Mouse (Mus musculus): Measurements from ENCODE around the gene Cdkn2c. TPM values are rescaled to one million over a fixed set of nuclear protein-coding genes. Genes with fewer than 3 reads are reported as not detected.

Gene Cdkn2c
- polyA plus RNA-seq, 1 experiment = 1.6 TPM

DNA sequence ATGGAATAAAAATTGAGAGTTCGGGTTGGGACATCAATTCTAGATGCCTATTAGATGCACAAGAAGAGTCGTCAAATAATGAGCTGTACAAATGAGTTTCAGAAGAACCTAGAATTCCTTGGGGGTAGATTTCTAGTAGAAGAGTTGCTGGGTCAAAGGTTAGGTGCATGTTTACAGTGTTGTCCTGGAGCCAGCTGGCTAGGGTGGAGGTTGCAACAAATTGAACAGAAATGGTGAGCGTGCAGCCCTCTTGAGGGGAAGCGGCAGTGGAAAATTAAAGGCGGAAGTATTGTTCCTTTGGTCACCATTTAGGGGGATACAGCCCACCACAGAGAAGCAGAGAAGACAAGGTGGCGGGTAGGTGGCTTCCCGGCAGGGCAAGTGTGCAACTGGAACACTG lies 26.8 kb downstream of the Cdkn2c start:
- Histone ChIP-seq H3K9me3 (no peaks in the 10 kb centered on the region), H3K4me1 (no peaks in the 10 kb centered on the region), H3K4me3 (replicated peaks) (no peak overlapping the region), H3K36me3 (replicated peaks; ENCODE audit: low read length) (no peaks in the 10 kb centered on the region), H3K27me3 (replicated peaks) (peaks cover 6% of the 10 kb centered on the region)
- no peak for TF ChIP-seq GATA1 (IDR thresholded peaks at IDR 0.05; ENCODE audit: borderline replicate concordance, low read length)

- no peaks in the 10 kb centered on the region for H3K9me3 ChIP-seq
- TF ChIP-seq FLI1 (IDR thresholded peaks at IDR 0.05; ENCODE audit: low read length) = no peak
- no peak for TF ChIP-seq GATA1 (IDR thresholded peaks at IDR 0.05; ENCODE audit: borderline replicate concordance, low read length)
- no peak overlapping the region for H3K4me3 ChIP-seq (replicated peaks)
- no peaks in the 10 kb centered on the region for H3K4me1 ChIP-seq
- no peaks in the 10 kb centered on the region for H3K36me3 ChIP-seq (replicated peaks; ENCODE audit: low read length)
- peaks cover 6% of the 10 kb centered on the region for H3K27me3 ChIP-seq (replicated peaks)
Measured at GRCm38 (mm10) chr4:109639356-109639755, 27.6 kb downstream of the Cdkn2c start.

GRCm38 (mm10) chr4:109634971-109635370 lies 32.0 kb downstream of the Cdkn2c start:
- peaks cover 2% of the 10 kb centered on the region for H3K27me3 ChIP-seq (replicated peaks)
- TF ChIP-seq GATA1 (IDR thresholded peaks at IDR 0.05; ENCODE audit: borderline replicate concordance, low read length) = no peak
- TF ChIP-seq FLI1 (IDR thresholded peaks at IDR 0.05; ENCODE audit: low read length) = no peak
- H3K4me3 ChIP-seq (replicated peaks) = no peak overlapping the region

DNA sequence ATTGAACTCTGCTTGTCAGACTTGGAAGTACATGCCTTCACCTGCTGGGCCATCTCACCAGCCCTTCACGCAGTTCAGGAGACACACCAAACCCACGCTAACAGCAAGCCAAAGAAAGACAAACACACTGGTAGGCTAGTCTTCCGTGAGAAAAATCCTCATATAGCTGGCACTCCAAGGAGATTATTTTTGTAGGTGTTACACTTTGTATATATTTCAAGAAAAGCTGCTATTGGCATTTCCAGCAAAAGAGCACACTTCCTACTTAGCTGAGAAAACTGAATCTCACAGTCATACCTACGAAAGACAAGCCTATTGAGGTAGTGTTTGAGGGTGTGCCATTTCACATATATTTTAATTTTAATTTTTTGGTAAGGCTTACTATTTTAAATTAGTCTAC lies 36.0 kb downstream of the Cdkn2c start:
- Histone ChIP-seq H3K9me3 (no peaks in the 10 kb centered on the region), H3K4me3 (replicated peaks) (no peak overlapping the region), H3K36me3 (replicated peaks; ENCODE audit: low read length) (no peaks in the 10 kb centered on the region), H3K27me3 (replicated peaks) (peaks cover 2% of the 10 kb centered on the region), H3K4me1 (no peaks in the 10 kb centered on the region)
- TF ChIP-seq GATA1 (IDR thresholded peaks at IDR 0.05; ENCODE audit: borderline replicate concordance, low read length) (no peak), FLI1 (IDR thresholded peaks at IDR 0.05; ENCODE audit: low read length) (no peak)

More at GRCm38 (mm10) chr4:109634971-109635370, 32.0 kb downstream of the Cdkn2c start:
- H3K4me1 ChIP-seq = no peaks in the 10 kb centered on the region
- H3K36me3 ChIP-seq (replicated peaks; ENCODE audit: low read length) = no peaks in the 10 kb centered on the region
- no peaks in the 10 kb centered on the region for H3K9me3 ChIP-seq

GRCm38 (mm10) chr4:109630215-109630614 lies 36.8 kb downstream of the Cdkn2c start:
- Histone ChIP-seq H3K4me1 (no peaks in the 10 kb centered on the region), H3K9me3 (no peaks in the 10 kb centered on the region), H3K27me3 (replicated peaks) (peaks cover 2% of the 10 kb centered on the region), H3K36me3 (replicated peaks; ENCODE audit: low read length) (no peaks in the 10 kb centered on the region), H3K4me3 (replicated peaks) (no peak overlapping the region)
- TF ChIP-seq FLI1 (IDR thresholded peaks at IDR 0.05; ENCODE audit: low read length) (no peak), GATA1 (IDR thresholded peaks at IDR 0.05; ENCODE audit: borderline replicate concordance, low read length) (no peak)

GRCm38 (mm10) chr4:109612596-109612995 lies 54.4 kb downstream of the Cdkn2c start:
- no peaks in the 10 kb centered on the region; the same call in 1 of the 2 replicates for H3K4me1 ChIP-seq
- no peaks in the 10 kb centered on the region for H3K36me3 ChIP-seq (replicated peaks; ENCODE audit: low read length)
- H3K27me3 ChIP-seq (replicated peaks) = peaks cover 15% of the 10 kb centered on the region
- H3K4me3 ChIP-seq (replicated peaks) = no peak overlapping the region
- peaks cover 7% of the 10 kb centered on the region for H3K9me3 ChIP-seq
- TF ChIP-seq GATA1 (IDR thresholded peaks at IDR 0.05; ENCODE audit: borderline replicate concordance, low read length) = no peak
- no peak for TF ChIP-seq FLI1 (IDR thresholded peaks at IDR 0.05; ENCODE audit: low read length)

Other genes starting within 250 kb of the Cdkn2c start
- 38.6 and 84.7 TPM in 2 replicates for gene Rnf11, start 182.5 kb downstream of the Cdkn2c start, polyA plus RNA-seq (2012; ENCODE audit: insufficient read depth, low replicate concordance)
- gene 4930522H14Rik, start 135.9 kb downstream of the Cdkn2c start, polyA plus RNA-seq (2012; ENCODE audit: insufficient read depth, low replicate concordance) = not detected in 2 replicates
- 2.0 and 3.4 TPM in 2 replicates for gene Faf1, start 9.4 kb upstream of the Cdkn2c start, polyA plus RNA-seq (2012; ENCODE audit: insufficient read depth, low replicate concordance)

Measured in megakaryocyte, embryonic 14.5 days (primary cell).